ENCODE assay signal across 8 mouse cellular contexts in the genomic region with DNA sequence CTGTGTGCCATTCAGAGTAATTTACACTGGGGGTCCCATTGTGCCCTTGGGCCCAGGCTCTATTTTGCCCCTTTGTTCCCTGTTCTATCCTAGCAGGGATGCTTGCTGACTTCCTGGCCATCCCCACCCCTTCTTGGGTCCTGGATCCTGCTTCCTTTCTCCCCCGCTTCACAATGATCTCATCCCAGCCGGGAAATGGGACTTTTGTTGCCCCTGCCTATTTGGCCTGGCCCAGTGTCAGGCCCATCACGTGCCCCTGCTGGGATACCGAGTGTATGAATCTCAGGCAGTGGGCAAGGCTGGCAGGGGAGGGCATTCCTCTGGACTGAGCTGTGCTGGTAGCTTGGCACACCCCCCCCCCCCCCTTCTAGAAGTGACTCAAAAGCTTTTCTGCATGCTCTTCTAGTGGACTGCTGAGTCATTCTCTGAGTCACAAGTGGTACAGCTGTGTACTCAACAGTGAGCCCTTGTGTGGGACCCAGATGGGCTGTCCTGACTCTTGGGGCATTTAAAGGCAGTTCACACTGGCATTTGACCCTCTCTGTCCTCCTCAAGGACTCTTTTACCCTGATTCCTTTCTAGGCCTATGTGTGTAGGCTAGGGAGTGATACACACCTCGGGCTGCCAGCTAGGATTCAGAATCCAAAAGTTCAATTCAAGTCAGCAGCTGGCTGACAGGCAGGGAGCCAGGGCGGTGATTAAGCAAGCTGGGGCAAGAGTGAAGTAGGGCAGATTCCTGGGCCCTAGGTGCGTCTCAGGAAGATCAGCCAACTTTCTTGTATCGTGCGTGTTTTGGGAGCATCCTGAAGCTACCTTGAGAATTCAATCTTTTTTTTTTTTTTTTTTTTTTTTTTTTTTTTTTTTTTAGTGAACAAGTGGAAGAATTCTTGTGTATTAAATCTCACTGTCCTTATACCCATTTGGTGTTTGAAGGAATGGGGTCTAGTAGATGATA.
DNase-seq lines count a peak whose midpoint lies in the region; ATAC-seq lines count a peak whose summit lies in the region.

No protein-coding gene starts in this region.

- H3K27ac ChIP-seq in midbrain, embryonic 11.5 days (ENCODE audit: low read depth, low read length), result no peak overlapping the region
- no peak overlapping the region for H3K27ac ChIP-seq in midbrain, embryonic 14.5 days (replicated peaks; ENCODE audit: low read depth, low read length)
- peak overlapping the region; percentile 97 for H3K27ac ChIP-seq in brown adipose tissue, adult 24 weeks (replicated peaks; ENCODE audit: low read depth, low read length)

- no peak for ATAC-seq in midbrain, embryonic 11.5 days (ENCODE audit: low FRiP score)
- ATAC-seq in midbrain, embryonic 14.5 days (ENCODE audit: low FRiP score, low TSS enrichment), result no peak
- peak; percentile 88 for ATAC-seq in frontal cortex, adult (ENCODE audit: low TSS enrichment)

- WGBS in midbrain, embryonic 11.5 days, result 74% methylated on average over 9 of the region's 9 CpGs
- WGBS in midbrain, embryonic 14.5 days, result 67% methylated on average over 9 of the region's 9 CpGs

- H3K36me3 ChIP-seq in midbrain, embryonic 11.5 days (ENCODE audit: control insufficient read depth, insufficient read depth, low read length), result no peaks in the 10 kb centered on the region
- no peaks in the 10 kb centered on the region for H3K36me3 ChIP-seq in midbrain, embryonic 14.5 days (ENCODE audit: control insufficient read depth, insufficient read depth, low read length)

- peak; percentile 75 for DNase-seq in midbrain, embryonic 11.5 days (ENCODE audit: low spot score, missing footprints)
- no peak for DNase-seq in midbrain, embryonic 14.5 days
- DNase-seq in heart, postnatal 4 days, result peak; percentile 60
- peak; percentile 49 to 64 for DNase-seq in left cerebral cortex, adult 18-20 months (ENCODE audit: low spot score in 2 of 2)
- peak; percentile 60 to 71 for DNase-seq in lung, postnatal 4 days
- no peak for DNase-seq in B cell, adult 2 months

- no peaks in the 10 kb centered on the region for H3K27me3 ChIP-seq in midbrain, embryonic 11.5 days (ENCODE audit: control insufficient read depth, insufficient read depth, low read length)
- no peaks in the 10 kb centered on the region for H3K27me3 ChIP-seq in midbrain, embryonic 14.5 days (ENCODE audit: control insufficient read depth, insufficient read depth, low read length)

- H3K9me3 ChIP-seq in midbrain, embryonic 11.5 days (ENCODE audit: control insufficient read depth, low read length), result no peaks in the 10 kb centered on the region
- no peaks in the 10 kb centered on the region for H3K9me3 ChIP-seq in midbrain, embryonic 14.5 days (ENCODE audit: control insufficient read depth, low read length)

- H3K4me1 ChIP-seq in midbrain, embryonic 11.5 days (ENCODE audit: control insufficient read depth, insufficient read depth, low read length), result no peaks in the 10 kb centered on the region
- no peaks in the 10 kb centered on the region for H3K4me1 ChIP-seq in midbrain, embryonic 14.5 days (ENCODE audit: control insufficient read depth, insufficient read depth, low read length)
- 0 out of 2 replicates have a peak, but pooled peaks cover 6% of the 10 kb centered on the region for H3K4me1 ChIP-seq in brown adipose tissue, adult 24 weeks (ENCODE audit: control insufficient read depth, insufficient read depth, insufficient read length, low read length)

- H3K4me2 ChIP-seq in midbrain, embryonic 11.5 days, result no peak overlapping the region
- no peak overlapping the region for H3K4me2 ChIP-seq in midbrain, embryonic 14.5 days (ENCODE audit: low read length)

- no peak overlapping the region for H3K4me3 ChIP-seq in midbrain, embryonic 11.5 days (ENCODE audit: low read depth, low read length)
- no peak overlapping the region for H3K4me3 ChIP-seq in midbrain, embryonic 14.5 days (replicated peaks; ENCODE audit: low read depth, low read length)
- no peak overlapping the region for H3K4me3 ChIP-seq in brown adipose tissue, adult 24 weeks (ENCODE audit: insufficient read depth, low read depth, low read length)

- no peak overlapping the region for H3K9ac ChIP-seq in midbrain, embryonic 11.5 days (ENCODE audit: low read length)
- no peak overlapping the region for H3K9ac ChIP-seq in midbrain, embryonic 14.5 days (replicated peaks; ENCODE audit: low read length)

Comparison
In these comparisons a context has a peak if more than half of its experiments do, and no peak if none do; other contexts are left out.
1. DNase-seq: peak in midbrain, embryonic 11.5 days (single experiment), heart, postnatal 4 days (single experiment), left cerebral cortex, adult 18-20 months (2 of 2) and lung, postnatal 4 days (2 of 2); none in midbrain, embryonic 14.5 days (single experiment) and B cell, adult 2 months (0 of 2).